Mouse (Mus musculus): ENCODE measurements at regions not wholly inside any gene's neighbourhood (a gene's known extent, or its start where the extent isn't known, plus 50 kb on each side); places are given as distances from the start of the nearest gene placed in this dataset.

DNA sequence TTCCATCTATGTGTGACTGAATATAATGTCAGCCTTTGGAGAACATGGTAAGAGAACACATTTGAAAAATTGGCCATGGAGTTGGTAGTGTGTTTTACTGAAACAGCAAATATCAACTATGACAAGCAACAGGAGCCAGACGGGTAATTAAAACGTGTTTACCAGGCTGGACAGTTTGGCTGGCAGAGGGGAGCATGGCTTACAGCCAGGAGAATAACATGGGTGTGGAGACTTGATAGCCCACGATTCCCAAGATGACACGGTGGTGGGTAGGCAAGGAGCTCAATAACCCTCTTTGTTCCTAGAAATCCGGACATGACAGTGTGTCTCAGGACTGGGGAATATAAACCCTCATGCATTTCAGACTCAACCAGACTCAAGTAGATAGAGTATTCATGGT lies 185.2 kb downstream of the Cyp26b1 start:
- no peaks in the 10 kb centered on the region for H3K9me3 ChIP-seq (replicated peaks; ENCODE audit: insufficient read depth, low read length)
- H3K4me3 ChIP-seq (ENCODE audit: control insufficient read depth in 1 of 2, insufficient read depth in 1 of 2, low read depth in 2 of 2, low read length in 2 of 2) = no peak overlapping the region
- no peaks in the 10 kb centered on the region for H3K4me1 ChIP-seq (ENCODE audit: control insufficient read depth in 1 of 2, insufficient read depth in 2 of 2, low read length in 2 of 2)
- no peak for DNase-seq (ENCODE audit: low read depth, low spot score)
- no peak overlapping the region for H3K9ac ChIP-seq (ENCODE audit: control insufficient read depth, low read depth, low read length, poor library complexity, severe bottlenecking)
- H3K27me3 ChIP-seq (ENCODE audit: control insufficient read depth in 1 of 2, insufficient read depth in 2 of 2, low read length in 2 of 2) = no peaks in the 10 kb centered on the region
- no peak overlapping the region for H3K27ac ChIP-seq (ENCODE audit: control insufficient read depth, low read depth, low read length)
- no peaks in the 10 kb centered on the region for H3K79me2 ChIP-seq (ENCODE audit: control insufficient read depth, insufficient read depth, low read length, poor library complexity)
- no peak for TF ChIP-seq EP300 (IDR thresholded peaks at IDR 0.05; ENCODE audit: low read depth in 1 of 2, low read length in 2 of 2)
- no peak for TF ChIP-seq BHLHE40 (IDR thresholded peaks at IDR 0.05; ENCODE audit: borderline replicate concordance, low read depth, low read length)
- no peak for TF ChIP-seq ETS1 (IDR thresholded peaks at IDR 0.05; ENCODE audit: low read depth, low read length)
- TF ChIP-seq GABPA (IDR thresholded peaks at IDR 0.05; ENCODE audit: low read depth, low read length) = no peak
- no peak for TF ChIP-seq NRF1 (IDR thresholded peaks at IDR 0.05; ENCODE audit: insufficient read depth, low read depth, low read length, poor library complexity, severe bottlenecking)
- TF ChIP-seq E2F4 (IDR thresholded peaks at IDR 0.05; ENCODE audit: borderline replicate concordance, low read depth, low read length) = no peak
- no peak for TF ChIP-seq RAD21 (IDR thresholded peaks at IDR 0.05; ENCODE audit: low read depth, low read length)
- TF ChIP-seq USF1 (IDR thresholded peaks at IDR 0.05; ENCODE audit: low read depth, low read length) = no peak
- no peak for TF ChIP-seq RCOR1 (IDR thresholded peaks at IDR 0.05; ENCODE audit: low read depth, low read length)
- no peak for TF ChIP-seq TCF12 (IDR thresholded peaks at IDR 0.05; ENCODE audit: low read depth, low read length)
- no peak for TF ChIP-seq MAFK (IDR thresholded peaks at IDR 0.05; ENCODE audit: borderline replicate concordance, low read depth, low read length)
- no peak for TF ChIP-seq SMC3 (IDR thresholded peaks at IDR 0.05; ENCODE audit: low read depth, low read length)
- TF ChIP-seq CHD1 (IDR thresholded peaks at IDR 0.05; ENCODE audit: low read depth, low read length) = no peak
- TF ChIP-seq MAX (IDR thresholded peaks at IDR 0.05; ENCODE audit: low read length) = no peak
- TF ChIP-seq MYC (IDR thresholded peaks at IDR 0.05; ENCODE audit: low read depth, low read length) = no peak
- no peaks in the 10 kb centered on the region for H3K36me3 ChIP-seq (ENCODE audit: control insufficient read depth in 1 of 2, insufficient read depth in 2 of 2, low read length in 2 of 2)

GRCm38 (mm10) chr6:84407773-84408172 lies 185.9 kb downstream of the Cyp26b1 start:
- peak; percentile 54 for DNase-seq (ENCODE audit: low read depth, low spot score)
- Histone ChIP-seq H3K4me3 (ENCODE audit: control insufficient read depth in 1 of 2, insufficient read depth in 1 of 2, low read depth in 2 of 2, low read length in 2 of 2) (no peak overlapping the region), H3K9me3 (replicated peaks; ENCODE audit: insufficient read depth, low read length) (no peaks in the 10 kb centered on the region), H3K79me2 (ENCODE audit: control insufficient read depth, insufficient read depth, low read length, poor library complexity) (no peaks in the 10 kb centered on the region), H3K27me3 (ENCODE audit: control insufficient read depth in 1 of 2, insufficient read depth in 2 of 2, low read length in 2 of 2) (no peaks in the 10 kb centered on the region), H3K27ac (ENCODE audit: control insufficient read depth, low read depth, low read length) (no peak overlapping the region), H3K4me1 (ENCODE audit: control insufficient read depth in 1 of 2, insufficient read depth in 2 of 2, low read length in 2 of 2) (no peaks in the 10 kb centered on the region), H3K36me3 (ENCODE audit: control insufficient read depth in 1 of 2, insufficient read depth in 2 of 2, low read length in 2 of 2) (no peaks in the 10 kb centered on the region), H3K9ac (ENCODE audit: control insufficient read depth, low read depth, low read length, poor library complexity, severe bottlenecking) (no peak overlapping the region)
- TF ChIP-seq UBTF (IDR thresholded peaks at IDR 0.05; ENCODE audit: borderline replicate concordance, insufficient read depth, low read depth, low read length) = no peak
- TF ChIP-seq RAD21 (IDR thresholded peaks at IDR 0.05; ENCODE audit: low read depth, low read length) = peak; percentile 62
- peak; percentile 93 for TF ChIP-seq SMC3 (IDR thresholded peaks at IDR 0.05; ENCODE audit: low read depth, low read length)
- TF ChIP-seq ELF1 (IDR thresholded peaks at IDR 0.05; ENCODE audit: low read depth, low read length) = no peak
- TF ChIP-seq ZC3H11A (IDR thresholded peaks at IDR 0.05; ENCODE audit: low read depth, low read length) = peak; percentile 74
- no peak for TF ChIP-seq TAL1 (IDR thresholded peaks at IDR 0.05; ENCODE audit: low read length)
- TF ChIP-seq CTCF (IDR thresholded peaks at IDR 0.05 in 2 of 3, conservative IDR thresholded peaks at IDR 0.05 in 1 of 3; ENCODE audit: control insufficient read depth in 1 of 3, insufficient read depth in 1 of 3, low read depth in 2 of 3, low read length in 3 of 3, poor library complexity in 1 of 3, severe bottlenecking in 1 of 3) = peak; percentile 60 to 85 (median 74)
